Mouse (Mus musculus) adrenal gland, postnatal 14 days (tissue): Measurements from ENCODE around the gene Cav1. TPM values are rescaled to one million over a fixed set of nuclear protein-coding genes. Genes with fewer than 3 reads are reported as not detected.

ENCODE experiments used
- DNase-seq: peaks from one replicate; pipeline ENCODE4 v3.0.0; 2021; ENCODE audit warnings: mixed read lengths
- long read RNA-seq, 2 experiments: library from polyadenylated mRNA; stranded (forward); transcript quantifications; one replicate each; pipeline ENCODE4 v2.0.0; 2021
- total RNA-seq: library from RNA; stranded (reverse); gene quantifications from 2 replicates; pipeline ENCODE4 v1.2.3, GENCODE M21; 2021

The Cav1 gene
- total RNA-seq, result 381 and 383 TPM in 2 replicates
- long read RNA-seq, experiment 1, transcript Cav1-201 (3 exons, 2,522 nt), result minor isoform, 63 of 171 reads
- long read RNA-seq, experiment 1, transcript Cav1-202 (2 exons, 2,746 nt), result major isoform, 85 of 171 reads
- long read RNA-seq, experiment 1, partial matches to known transcripts, result 6 of 171 reads
- long read RNA-seq, experiment 1, other reads (novel, unspliced or antisense), result 13 of 171 reads
- long read RNA-seq, experiment 2, transcript Cav1-201 (3 exons, 2,522 nt), result minor isoform, 46 of 178 reads
- long read RNA-seq, experiment 2, transcript Cav1-202 (2 exons, 2,746 nt), result major isoform, 98 of 178 reads
- long read RNA-seq, experiment 2, partial matches to known transcripts, result 22 of 178 reads
- long read RNA-seq, experiment 2, other reads (novel, unspliced or antisense), result 6 of 178 reads

- peak; percentile 80 for DNase-seq
These were observed at the start of gene Cav1 for GRCm38 (mm10) chr6:17305954-17306601. Gene Cav1 (plus strand): TSS chr6:17306335.

GRCm38 (mm10) chr6:17258142-17258541 lies 48.0 kb upstream of the Cav1 start:
- DNase-seq, result no peak

DNA sequence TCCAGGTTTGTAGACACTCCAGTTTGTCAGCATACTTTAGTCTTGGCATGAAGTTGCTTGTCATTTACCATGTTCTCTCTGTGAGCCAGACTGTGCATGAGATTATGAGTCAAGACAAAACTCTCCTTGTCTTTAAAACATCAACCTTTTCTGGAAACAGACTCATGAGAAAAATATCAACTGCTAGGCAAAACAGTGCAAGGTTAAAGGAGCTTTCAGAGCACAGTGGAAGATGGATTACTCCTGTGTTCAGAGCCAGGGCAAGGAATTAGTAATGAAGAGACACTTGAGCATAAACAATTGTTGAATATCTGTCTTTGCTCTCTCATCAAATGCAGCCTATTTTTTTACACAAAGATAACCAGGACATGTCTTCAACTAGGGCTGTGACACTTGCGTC lies 47.2 kb upstream of the Cav1 start:
- DNase-seq, result no peak

DNA sequence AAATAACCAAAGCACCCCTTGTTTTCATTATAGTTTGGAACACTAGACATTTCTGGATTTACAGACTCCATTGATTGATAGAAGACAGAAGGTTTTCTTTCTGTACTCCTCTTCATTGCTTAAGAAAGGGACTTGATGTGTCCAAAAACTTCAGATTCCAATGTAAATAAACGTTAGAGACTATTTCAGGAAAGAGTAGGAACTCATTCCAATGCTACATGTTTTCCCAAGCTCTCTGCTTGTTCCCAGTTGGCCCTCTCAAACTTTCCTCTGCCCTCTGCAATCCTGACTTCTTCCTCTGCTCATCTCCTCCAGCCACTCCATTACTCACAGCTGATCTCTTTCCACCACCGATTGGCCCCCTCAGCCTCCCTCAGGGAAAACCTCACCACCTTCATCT lies 43.3 kb upstream of the Cav1 start:
- no peak for DNase-seq

- no peak for DNase-seq
These were observed 41.1 kb upstream of the Cav1 start for GRCm38 (mm10) chr6:17265043-17265442.

GRCm38 (mm10) chr6:17266466-17266865 lies 39.7 kb upstream of the Cav1 start:
- DNase-seq, result no peak

DNA sequence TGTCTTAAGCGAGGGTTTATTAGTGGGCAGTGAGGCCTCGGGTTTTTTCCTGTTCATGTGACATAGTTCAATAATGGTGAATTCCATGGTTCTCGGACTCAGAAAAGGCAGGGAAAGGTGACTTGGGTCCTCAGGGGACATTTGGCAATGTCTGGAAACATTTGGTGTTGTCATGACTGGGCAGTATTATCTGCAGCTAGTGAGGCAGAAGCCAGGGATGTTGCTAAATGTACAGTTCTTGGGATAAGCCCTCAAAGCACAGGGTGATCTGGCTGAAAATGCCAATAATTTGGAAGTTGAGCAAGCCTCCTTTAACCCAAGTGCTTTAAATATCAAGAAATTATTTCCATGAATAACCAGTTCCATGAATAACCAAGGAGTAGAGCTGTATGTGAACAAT lies 27.8 kb upstream of the Cav1 start:
- DNase-seq, result peak; percentile 37

DNA sequence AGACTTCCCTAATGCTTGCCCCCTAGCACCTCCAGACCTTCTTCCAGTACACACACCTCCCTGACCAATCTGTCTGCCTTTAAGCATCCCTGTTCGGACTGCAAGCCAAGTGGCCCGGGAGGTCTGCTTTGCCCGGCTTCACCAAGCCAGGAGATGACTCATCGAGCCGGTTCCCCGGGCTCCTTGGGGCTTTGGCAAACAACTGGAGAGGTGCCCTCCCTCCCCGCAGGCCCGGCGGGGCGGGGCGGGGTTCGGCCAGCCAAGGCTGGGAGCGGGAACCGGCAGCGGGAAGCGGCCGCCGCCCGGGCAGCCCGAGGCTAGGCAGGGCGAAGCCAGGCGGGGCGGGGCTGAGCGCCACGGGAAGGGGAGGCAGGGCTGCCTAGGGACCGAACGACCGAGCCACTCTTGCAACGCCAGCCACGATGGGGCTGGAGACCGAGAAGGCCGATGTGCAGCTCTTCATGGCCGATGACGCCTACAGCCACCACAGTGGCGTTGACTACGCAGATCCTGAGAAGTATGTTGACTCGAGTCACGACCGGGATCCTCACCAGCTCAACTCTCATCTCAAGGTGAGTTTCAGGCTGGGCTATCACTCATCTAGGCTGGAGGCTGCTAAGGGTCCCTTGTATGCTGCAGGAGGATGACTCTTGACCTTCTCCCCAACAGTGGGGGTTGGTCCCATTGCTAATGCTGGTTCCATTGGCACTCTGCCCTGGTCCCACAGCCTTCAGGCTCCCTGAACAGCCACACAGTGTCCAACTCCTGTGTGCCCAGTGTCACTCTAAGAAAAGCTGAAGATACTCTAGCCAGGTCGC lies 25.0 kb upstream of the Cav1 start, which contains the start of gene Cav2:
Cav2 (plus strand) TSS at position 247 of the 818 bp plus-strand sequence.
- peak; percentile 93 for DNase-seq

DNA sequence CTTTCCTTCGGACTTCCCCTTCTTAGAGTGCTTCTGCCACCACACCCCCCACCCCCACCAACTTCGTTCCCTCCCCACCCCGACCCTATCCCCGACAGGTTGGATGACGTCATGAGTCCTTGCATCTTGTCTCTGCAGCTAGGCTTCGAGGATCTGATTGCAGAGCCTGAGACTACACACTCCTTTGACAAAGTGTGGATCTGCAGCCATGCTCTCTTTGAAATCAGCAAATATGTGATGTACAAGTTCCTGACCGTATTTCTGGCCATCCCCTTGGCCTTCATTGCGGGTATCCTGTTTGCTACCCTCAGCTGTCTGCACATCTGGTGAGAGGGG lies 24.4 kb upstream of the Cav1 start:
- no peak for DNase-seq

DNA sequence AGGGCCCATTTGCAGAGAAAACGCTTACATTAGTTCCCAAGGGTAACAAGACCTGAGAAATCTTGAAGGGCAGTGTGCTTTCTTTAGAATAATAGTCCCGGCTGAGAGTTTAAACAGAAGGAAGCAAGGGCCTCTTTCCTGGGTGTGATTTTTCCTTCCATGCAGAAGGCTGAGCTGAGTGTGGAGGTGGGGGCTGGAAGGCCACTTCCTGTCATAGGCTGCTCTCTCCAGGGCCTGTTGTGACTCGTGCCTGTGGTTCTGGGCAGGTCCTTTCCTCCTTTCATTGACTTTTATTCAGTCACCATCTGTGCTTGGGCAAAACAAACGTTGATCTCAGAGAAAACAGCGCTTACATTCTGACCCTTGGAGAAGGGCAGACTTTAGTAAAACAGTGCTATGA lies 24.0 kb upstream of the Cav1 start:
- DNase-seq, result peak; percentile 25

- no peak for DNase-seq
These were observed 22.3 kb upstream of the Cav1 start for GRCm38 (mm10) chr6:17283834-17284233.

DNA sequence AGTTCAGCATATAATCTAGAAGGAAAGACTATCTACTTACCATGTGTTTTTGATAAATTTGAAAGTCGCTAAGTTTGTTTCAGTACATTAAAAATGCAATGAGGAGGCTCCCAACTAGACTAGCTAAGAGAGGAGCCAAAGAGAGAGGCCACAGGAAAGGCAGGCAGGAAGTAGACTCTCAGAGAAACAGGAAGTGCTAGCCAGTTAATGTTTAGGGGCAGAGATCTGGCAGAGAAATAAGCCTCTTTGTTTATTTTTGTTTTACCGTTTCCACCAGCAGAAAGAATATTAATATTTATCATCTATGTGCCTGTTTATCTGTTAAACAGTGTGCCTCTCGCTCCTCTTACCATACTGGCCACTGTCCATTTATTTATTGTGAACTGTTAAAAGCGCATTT lies 19.8 kb upstream of the Cav1 start:
- no peak for DNase-seq

DNA sequence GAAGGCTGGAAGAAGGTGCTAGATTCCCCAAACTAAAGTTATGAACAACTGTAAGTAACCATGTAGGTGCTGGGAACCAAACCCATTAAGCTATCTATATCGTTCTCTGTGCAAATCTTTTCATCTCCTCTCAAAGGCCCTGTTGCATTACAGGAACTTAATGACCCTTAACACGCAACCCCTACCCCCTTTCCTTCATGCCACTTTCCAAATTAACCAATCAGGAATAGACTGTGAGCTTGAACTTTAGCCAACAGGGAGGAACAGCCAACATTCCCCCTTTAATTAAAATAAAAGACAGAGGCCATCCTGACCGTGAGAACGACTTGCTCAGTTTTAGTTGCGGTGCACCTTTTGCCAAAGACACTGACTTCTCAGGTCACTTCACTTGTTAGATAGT lies 11.0 kb upstream of the Cav1 start:
- DNase-seq, result no peak

DNA sequence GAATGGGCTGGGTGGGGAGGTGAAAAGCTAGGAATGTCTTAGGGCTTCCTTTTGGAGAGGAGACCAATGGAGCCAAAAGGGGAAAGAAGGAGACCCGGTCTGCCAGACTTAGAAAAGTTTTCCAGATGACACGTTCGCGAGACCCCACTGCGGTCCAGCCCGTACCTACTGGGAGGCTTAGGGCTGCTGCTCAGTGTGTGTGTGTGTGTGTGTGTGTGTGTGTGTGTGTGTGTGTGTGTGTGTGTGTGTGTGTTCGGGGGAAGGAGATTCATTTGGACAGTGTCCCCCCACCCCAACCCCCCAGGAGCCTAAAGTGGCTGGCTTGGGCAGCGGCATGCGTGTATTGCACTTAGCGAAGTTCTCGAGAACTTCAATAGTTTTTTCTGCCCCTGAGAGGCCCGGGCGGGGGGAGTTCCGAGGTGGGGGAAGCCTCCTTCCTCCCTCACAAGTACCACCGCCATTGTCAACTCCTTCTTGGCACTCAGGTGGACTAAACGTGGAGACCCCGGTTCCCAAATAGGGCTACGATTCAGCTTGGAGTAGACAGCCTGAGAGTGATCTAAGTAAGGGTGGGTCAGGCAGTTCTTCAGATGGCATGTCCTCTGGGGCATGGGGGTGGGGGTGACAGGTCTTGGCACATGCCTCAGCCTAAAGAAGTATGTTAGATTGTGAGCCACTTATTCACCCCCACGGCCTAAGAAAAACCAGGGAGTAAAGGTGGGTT lies 629 bp downstream of the Cav1 start:
- DNase-seq, result peak; percentile 39

GRCm38 (mm10) chr6:17307461-17308115 lies 1.5 kb downstream of the Cav1 start:
- DNase-seq, result peak; percentile 86

- peak; percentile 38 for DNase-seq
These were observed 2.5 kb downstream of the Cav1 start for GRCm38 (mm10) chr6:17308661-17309060.

- peak; percentile 55 for DNase-seq
These were observed 3.1 kb downstream of the Cav1 start for GRCm38 (mm10) chr6:17309260-17309659.

GRCm38 (mm10) chr6:17314241-17314640 lies 8.1 kb downstream of the Cav1 start:
- DNase-seq, result peak; percentile 14

- no peak for DNase-seq
These were observed 8.8 kb downstream of the Cav1 start for GRCm38 (mm10) chr6:17314659-17315616.
